Mouse (Mus musculus) CD4-positive helper T cell, adult 2 months (primary cell): ENCODE measurements around the gene Endou.

Experiments used
- DNase-seq: peaks from one replicate; pipeline ENCODE4 v3.0.0-alpha.2; 2012; ENCODE audit warnings: low read depth, missing footprints, low spot score

Endou gene

GRCm38 (mm10) chr15:97754476-97754875 is 23.3 kb upstream of the Endou start:
- DNase-seq = no peak

DNA sequence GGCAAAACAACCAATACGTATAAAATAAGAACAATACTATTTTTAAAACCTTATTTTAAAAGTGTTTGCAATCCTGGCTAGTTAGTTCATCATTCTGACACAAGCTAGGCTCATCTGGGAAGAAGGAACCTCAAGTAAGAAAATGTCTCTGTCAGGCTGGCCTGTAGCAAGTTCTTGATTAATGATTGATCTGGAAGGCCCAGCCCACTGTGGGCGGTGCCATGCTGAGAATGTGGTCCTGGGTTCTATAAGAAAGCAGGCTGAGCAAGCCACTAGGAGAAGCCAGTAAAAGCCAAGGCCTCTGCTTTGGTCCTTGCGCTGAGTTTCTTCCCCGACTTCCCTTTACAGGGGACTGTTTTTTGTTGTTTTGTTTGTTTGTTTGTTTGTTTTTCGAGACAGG is 21.4 kb upstream of the Endou start:
- DNase-seq = no peak

DNA sequence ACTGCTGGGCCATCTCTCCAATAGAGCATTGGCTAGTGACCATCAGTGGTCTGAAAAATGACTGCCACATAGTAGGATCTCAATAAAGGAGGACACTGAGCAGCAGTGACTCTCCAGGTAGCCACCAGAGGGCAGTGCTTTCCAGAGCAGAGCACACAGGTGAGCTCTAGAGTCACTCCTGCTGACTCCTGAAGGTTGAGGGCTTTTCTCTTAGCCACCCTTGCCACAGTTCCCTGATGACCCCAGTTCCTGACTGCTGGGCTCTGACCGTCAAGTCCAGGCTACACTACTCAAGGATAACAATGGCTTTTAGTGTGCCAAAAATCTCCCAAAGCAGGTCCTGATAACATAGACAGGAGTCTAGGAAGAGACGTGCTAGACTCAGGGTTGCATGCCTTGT is 20.5 kb upstream of the Endou start:
- peak; percentile 50 for DNase-seq

DNA sequence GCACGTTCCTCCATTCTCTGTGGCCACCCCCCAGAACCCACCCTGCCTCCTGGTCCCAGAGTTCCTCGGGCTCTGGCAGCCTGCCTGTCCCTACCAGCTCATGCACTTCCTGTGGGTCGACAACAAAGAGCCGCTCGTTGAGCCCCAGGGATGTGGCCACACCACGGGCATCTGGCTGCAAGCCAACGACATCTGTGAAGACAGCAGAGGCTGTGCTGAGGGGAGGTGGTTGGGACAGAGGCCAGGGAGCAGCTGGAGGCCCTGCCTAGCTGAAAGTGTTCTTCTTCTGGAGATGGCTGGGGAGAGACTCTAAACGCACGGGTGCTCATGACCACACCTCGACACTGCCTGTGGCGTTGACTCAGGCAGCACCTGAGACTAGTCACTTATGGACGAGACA is 19.6 kb upstream of the Endou start:
- peak; percentile 36 for DNase-seq

DNA sequence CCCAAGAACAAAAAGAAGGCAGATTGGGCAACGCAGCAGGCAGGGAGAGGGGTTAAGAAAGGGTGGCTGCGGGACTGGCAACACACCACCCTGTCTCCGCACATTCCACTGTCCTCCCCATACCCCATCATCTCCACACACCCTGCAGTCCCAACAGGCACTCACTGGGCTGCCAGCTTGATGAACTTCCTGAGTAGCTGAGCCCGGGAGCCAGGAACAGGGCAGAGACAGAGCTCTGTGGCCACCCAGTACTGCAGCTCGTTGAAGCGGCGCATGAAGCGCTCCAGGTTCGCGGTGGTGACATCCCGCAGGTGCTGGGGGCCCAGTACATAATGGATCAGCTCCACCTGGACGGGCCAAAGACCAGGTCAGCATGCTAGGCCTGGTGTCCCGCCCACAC is 18.7 kb upstream of the Endou start:
- DNase-seq = no peak

DNA sequence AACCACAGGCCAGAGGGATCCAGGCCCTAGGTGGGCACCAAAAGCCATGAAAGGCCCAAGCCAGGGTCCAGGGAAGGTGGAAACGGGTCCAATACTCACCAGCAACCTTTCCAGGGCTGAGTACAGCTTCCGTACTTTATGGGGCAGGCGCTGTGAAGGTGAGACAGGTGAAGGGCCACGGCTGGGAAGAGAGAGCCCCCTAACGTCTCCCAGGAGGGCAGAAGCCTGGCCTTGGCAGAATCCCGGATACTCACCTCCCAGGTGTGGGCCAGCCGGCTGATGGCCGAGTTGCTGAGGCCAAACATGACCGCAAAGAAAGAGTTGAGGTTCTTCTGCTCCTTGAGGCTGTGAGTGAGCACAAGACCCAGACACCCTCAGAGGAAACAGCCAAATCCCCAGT is 18.3 kb upstream of the Endou start:
- no peak for DNase-seq

DNA sequence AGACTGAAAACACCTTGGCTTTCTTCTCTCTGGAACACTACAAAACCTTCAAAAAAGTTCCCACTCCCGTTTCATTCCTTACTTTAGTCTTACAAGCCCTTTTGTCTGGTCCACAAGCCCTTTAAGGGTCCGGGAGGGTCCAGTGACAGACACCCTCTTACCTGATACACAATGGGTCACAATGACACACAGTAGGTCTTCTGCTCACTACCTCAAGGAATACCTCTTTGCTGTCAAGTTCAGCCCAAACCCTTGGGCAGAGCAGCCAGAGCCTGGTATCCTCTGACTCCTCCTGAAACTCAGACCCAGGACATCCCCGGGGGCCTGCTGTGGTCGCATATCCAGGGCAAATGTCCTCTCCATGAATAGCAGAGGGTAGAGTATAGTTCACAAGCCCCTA is 17.8 kb upstream of the Endou start:
- DNase-seq = no peak

DNA sequence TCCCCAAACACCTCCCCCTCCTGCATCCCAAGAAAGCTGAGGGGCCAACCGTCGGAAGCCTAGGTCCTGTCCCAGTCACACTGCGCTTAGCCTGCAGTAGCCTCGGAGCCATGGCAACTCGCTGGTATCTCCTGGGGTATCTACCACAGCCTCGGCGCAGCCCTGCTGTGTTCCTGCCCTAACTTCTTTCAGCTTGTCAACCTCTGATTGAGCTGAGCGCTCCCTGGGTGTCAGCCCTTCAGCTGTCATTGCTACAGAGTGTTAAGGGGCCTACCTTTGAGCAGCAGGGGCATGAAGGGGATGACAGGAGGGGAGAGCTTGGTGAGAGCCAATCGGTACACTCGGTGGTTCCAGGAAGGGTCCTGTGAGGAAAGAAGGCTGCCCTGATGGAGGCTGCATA is 17.2 kb upstream of the Endou start:
- peak; percentile 38 for DNase-seq

DNA sequence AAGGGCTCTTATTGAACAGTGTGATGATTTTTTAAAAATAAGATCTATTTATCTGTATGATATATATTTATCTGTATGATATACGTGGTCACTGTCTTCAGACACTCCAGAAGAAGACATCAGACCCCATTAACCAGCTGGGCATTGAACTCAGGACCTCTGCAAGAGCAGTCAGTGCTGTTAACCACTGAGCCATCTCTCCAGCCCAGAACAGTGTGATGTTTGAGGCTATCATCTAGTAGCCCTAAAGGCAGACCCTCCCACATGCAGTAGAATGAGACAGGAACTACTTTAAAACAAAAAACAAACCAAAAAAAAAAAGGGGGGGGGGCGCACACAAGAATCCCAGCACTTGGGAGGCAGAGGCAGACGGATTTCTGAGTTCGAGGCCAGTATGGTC is 16.3 kb upstream of the Endou start:
- no peak for DNase-seq

DNA sequence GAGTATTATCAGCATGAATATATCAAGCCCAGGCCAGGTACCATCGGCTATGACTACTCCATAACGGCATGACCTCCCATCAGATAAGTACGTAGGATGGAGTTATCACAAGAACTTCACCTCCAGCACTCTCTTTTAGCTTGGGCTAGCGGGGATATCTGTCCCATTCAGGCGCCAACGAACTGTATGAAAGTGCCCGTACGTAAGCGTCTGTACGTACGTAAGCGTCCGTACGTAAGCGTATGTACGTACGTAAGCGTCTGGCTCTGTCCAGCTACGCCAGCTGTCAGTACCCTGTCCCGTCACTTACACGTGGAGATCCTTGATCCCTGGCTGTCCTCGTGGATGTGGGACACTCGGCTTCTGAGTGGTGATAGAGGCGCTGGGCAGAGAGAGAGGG is 15.6 kb upstream of the Endou start:
- no peak for DNase-seq

DNA sequence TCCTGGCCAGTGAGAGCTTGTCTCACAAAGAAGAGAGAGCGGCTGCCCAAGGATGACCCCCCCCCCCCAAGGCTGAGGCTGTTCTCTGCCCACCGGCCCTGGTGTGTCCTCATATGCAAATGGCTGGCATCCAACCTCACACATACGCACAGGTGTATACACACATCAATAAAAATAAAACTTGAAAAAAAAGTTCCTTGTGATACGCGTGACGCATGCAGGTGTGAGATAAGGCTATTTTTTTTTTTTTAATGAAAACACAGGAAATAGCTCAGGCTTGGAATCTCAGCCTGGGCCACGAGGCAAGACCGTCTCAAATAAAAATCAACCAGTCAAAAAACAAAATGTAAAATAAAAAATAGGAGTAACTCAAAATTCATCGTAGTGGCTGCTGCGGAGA is 15.1 kb upstream of the Endou start:
- DNase-seq = no peak

GRCm38 (mm10) chr15:97745331-97745730 is 14.2 kb upstream of the Endou start:
- no peak for DNase-seq

DNA sequence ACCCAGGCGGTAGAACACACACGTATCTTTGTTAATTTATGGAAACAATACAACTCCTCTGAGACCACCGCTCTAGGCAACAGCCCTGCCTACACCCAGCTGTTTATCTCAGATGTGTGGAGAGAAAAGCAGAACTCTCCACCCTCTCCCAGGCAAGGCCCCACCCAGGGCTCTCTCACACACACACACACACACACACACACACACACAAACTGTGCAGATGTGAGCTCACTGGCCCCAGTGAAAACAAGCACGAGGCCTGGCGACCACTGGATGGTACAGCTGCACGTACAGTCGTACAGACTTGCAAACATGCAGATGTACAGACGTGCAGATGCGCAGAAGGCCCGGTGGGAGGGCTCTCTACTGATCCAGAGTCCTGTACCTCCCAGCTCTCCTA is 13.8 kb upstream of the Endou start:
- no peak for DNase-seq

DNA sequence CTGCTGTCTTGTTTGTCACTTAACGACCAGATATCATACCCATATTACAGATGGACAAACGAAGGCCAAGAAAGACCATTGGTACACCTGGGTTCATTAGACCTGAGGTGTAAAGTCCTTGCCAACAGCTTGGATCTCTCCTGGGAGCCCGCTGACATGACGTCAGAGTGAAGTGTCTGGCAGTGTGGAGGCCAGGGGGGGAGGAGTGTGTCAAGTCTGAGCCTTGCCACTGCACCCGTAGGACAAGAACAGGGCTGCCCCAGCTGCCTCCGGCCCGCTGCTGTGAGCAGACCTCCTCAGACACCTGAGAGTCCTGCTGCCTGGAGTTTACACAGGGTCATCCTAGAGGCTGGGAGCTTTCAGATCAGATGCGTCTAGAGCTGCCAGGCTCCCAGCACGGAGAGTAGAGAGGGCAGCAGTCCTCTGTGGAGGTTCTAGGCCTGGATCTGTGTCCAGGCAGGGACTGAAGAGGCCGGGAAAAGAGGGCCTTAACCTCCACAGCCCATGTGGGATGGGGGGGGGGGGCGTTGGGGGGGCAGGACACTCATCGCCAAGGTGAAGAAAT is 12.9 kb upstream of the Endou start:
- DNase-seq = no peak

GRCm38 (mm10) chr15:97743210-97743609 is 12.1 kb upstream of the Endou start:
- no peak for DNase-seq

DNA sequence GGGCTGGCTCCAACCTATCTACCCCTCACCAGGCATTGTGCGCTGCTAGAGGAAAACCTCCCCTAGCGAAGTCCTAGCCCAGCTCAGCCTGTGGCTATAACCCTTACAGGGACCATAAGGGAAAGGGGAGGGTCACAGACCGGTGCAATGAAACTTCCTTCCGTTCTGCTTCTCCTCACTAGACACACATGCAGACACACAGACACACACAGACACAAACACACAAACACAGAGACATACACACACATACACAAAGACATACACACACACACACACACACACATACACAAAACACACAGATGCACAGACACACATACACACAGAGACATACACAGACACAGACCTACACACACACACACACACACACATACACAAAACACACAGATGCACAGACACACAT is 11.5 kb upstream of the Endou start:
- DNase-seq = no peak

- DNase-seq = no peak
Measured at GRCm38 (mm10) chr15:97742074-97742473, 10.9 kb upstream of the Endou start.

- DNase-seq = no peak
Measured at GRCm38 (mm10) chr15:97741662-97742061, 10.5 kb upstream of the Endou start.

DNA sequence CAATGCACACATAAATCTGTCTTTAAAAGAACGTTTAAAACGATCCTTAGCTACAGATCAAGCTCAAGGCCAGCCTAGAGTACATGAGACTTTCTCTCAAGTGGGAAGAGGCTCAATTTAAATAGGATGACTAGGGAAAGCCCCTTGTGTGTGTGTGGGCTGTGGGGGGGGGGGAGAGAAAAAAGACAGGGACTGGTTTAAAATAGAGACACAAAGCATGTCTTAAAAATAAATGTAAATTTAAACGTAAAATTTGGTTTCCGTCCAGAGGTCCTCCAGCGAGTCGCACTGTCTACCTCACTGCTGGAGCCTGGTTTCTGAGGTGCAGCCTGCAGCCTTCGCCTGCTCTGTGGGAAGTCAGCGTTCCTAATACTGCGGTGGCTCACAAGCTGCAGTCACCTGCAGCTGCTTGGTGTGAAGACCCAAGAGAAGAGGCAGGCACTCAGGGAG is 9.2 kb upstream of the Endou start:
- DNase-seq = no peak

- no peak for DNase-seq
Measured at GRCm38 (mm10) chr15:97738923-97739322, 7.8 kb upstream of the Endou start.

- DNase-seq = no peak
Measured at GRCm38 (mm10) chr15:97731988-97732387, 849 bp upstream of the Endou start.

DNA sequence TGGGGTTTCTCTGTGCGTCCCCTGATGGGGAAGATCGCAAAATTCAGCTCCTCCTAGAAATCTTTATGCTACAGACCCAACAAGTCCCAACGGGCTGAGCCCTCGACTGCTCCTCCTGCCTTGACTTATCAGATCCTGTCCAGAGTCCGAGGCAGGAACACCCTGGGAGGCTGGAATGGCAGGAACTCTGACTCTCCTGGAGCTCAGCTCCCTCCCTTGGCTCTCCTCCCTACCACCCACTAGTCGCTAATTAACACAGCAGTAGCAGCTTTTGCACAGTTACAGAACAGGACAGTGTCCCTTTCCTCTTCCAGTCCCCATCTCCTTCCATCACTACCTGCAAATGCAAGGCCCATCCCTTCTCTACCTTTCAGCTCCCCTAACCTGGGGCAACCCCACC is 774 bp downstream of the Endou start:
- no peak for DNase-seq

DNA sequence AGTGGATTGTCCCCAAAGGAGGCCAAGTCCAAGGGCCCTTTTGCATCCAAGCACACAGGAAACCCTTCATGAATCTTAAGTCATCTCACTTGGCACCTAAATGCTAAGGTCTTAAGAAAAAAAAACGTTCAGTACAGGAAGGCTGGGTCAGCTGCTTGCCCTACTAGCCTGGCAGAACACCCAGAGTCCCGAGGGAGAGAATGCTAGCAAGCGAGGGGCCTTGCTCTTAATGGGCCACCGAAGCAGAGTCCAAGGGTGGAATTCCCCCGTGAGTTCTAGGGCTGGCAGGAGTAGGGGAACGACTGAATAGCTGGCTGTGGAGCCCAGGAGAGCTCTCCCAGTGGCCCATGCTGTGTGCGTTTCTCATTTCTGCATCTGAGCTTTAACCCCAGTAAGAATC is 2.3 kb downstream of the Endou start:
- no peak for DNase-seq

GRCm38 (mm10) chr15:97728394-97728793 is 2.7 kb downstream of the Endou start:
- no peak for DNase-seq
